Mouse (Mus musculus) 416B (cell line): ENCODE results near the gene Ldhc.

Experiments
- DNase-seq: peaks from one replicate; pipeline ENCODE4 v3.0.0; 2011; ENCODE audit warnings: low read depth

Gene Ldhc

GRCm38 (mm10) chr7:46918678-46919371 is 57.8 kb downstream of the Ldhc start:
- peak; percentile 56 for DNase-seq

GRCm38 (mm10) chr7:46919551-46920176 is 58.7 kb downstream of the Ldhc start, which contains the start of gene Tsg101:
TSS of gene Tsg101 (minus strand) at chr7:46919969.
- peak; percentile 91 for DNase-seq

- DNase-seq: peak; percentile 49
Observed at GRCm38 (mm10) chr7:46922075-46922474, 61.1 kb downstream of the Ldhc start.
